Mouse (Mus musculus) erythroblast, embryonic 14.5 days (primary cell): ENCODE data around the gene Gapvd1. TPM values are rescaled to one million over a fixed set of nuclear protein-coding genes. Genes with fewer than 3 reads are reported as not detected.
"Not testable (repeated sequence)": the region's sequence is repeated elsewhere in the genome, so short reads cannot be mapped to it uniquely, and the experiment has no call there.

ENCODE experiments used
- H3K27me3 ChIP-seq: 2 replicates; pipeline ENCODE4 v1.6.1; 2012; ENCODE audit warnings: inconsistent platforms; ENCODE audit not compliant: control insufficient read depth
- H3K36me3 ChIP-seq: 2 replicates; pipeline ENCODE4 v1.6.1; 2012; ENCODE audit warnings: mild to moderate bottlenecking, inconsistent platforms; ENCODE audit not compliant: control insufficient read depth
- H3K4me1 ChIP-seq: 2 replicates; pipeline ENCODE4 v1.6.1; 2012; ENCODE audit warnings: inconsistent platforms; ENCODE audit not compliant: control insufficient read depth
- H3K4me3 ChIP-seq: replicated peaks from 2 replicates; pipeline ENCODE3; 2012; ENCODE audit warnings: moderate library complexity, mild to moderate bottlenecking, inconsistent platforms
- H3K9me3 ChIP-seq: 2 replicates; pipeline ENCODE4 v1.6.1; 2012; ENCODE audit warnings: low read length, inconsistent platforms, mixed read lengths; ENCODE audit not compliant: control insufficient read depth
- GATA1 ChIP-seq: IDR thresholded peaks from 2 replicates; pipeline ENCODE4 v1.6.1; 2012; ENCODE audit warnings: low read length, inconsistent platforms, mixed read lengths
- TAL1 ChIP-seq: IDR thresholded peaks from 3 replicates; pipeline ENCODE4 v1.6.1; 2012; ENCODE audit warnings: low read length, inconsistent platforms, mixed read lengths
- polyA plus RNA-seq: library from polyadenylated mRNA; stranded (reverse); fragments of >175 nt; gene quantifications from 2 replicates; pipeline ENCODE4 v1.2.3, GENCODE M21; 2012

Gene Gapvd1
- polyA plus RNA-seq = 3.0 and 5.0 TPM in 2 replicates

DNA sequence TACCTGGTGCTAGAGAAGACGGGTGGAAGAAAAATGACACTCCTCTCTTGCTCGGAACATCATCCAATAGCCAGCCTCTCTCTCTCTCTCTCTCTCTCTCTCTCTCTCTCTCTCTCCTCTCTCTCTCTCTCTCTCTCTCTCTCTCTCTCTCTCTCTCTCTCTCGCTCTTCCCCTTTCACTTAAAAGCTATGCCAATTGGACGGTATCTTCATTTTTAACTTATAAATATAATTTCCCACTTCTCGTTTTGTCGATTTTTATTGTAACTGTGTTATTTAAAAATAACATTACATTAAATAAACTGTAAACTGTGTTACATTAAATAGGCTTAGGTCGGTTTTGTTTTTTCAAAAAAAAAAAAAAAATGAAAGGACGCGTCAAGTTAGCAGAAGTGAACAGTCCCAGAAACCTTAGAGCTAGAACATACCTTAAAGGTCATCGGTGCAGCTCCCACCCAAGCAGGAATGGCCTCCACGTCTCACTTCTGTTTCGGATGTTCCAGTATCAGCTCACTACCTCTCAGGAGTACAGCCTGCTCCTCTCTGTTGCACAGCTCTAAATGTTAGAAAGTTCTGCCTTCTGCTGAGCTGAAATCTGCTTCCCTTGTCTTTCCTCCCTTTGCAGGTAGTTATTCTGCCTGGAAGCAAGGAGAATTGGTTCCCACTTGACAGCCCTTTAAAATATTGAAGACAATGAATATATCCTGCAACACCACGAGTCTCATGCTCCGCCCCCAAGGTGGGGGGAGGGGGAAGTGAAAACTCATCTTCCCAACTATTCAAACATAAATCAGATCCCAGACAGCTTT lies at the start of gene Gapvd1:
TSS of gene Gapvd1 (minus strand) at position 682 of the 808 bp plus-strand sequence.
- Histone ChIP-seq H3K36me3 (peaks cover 24% of the 10 kb centered on the region), H3K4me3 (peak within 1 kb of the TSS; percentile 93), H3K4me1 (peaks cover 46% of the 10 kb centered on the region), H3K9me3 (no peaks in the 10 kb centered on the region), H3K27me3 (no peaks in the 10 kb centered on the region; the same call in 1 of the 2 replicates)
- no peak for TF ChIP-seq TAL1
- no peak for TF ChIP-seq GATA1

DNA sequence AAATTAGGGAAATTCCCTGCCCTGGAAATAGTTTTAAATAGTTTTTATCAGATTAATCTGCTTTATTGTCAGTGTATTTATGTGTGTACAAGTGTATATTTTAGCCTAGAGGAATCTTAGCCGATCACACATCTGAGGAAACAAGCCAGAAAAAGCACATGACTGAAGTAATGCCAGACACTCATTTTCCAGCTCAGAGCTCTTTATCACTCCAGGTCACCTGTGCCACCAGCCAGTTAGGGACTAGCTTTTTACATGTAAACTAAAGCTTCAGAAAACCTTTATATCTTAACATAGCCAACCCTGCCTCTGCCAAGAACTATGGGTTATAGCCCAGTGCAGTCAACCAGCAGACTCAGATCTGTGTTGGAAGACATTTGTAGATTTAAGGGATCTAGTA lies 49.8 kb upstream of the Gapvd1 start:
- no peaks in the 10 kb centered on the region for H3K27me3 ChIP-seq
- H3K9me3 ChIP-seq = no peaks in the 10 kb centered on the region
- H3K4me3 ChIP-seq = peak overlapping the region; percentile 79
- peaks cover 66% of the 10 kb centered on the region for H3K36me3 ChIP-seq
- H3K4me1 ChIP-seq = peaks cover 86% of the 10 kb centered on the region
- TF ChIP-seq GATA1 = peak; percentile 62
- peak; percentile 69 for TF ChIP-seq TAL1

DNA sequence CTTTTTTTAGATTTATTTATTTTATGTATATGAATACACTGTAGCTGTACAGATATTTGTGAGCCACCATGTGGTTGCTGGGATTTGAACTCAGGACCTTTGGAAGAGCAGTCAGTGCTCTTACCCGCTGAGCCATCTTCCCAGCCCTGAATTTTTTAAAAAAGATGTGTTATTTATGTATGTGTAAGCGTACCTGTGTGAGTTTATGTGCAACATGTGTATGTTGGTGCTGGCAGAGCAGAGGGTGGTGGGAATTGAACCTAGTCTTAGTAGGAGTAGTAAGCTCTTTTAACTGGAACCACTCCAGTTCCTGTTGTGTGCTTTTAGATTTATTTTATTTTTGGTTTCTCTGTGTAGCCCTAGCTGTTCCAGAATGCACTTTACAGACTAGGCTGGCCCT lies 49.1 kb upstream of the Gapvd1 start:
- H3K36me3 ChIP-seq = peaks cover 60% of the 10 kb centered on the region
- no peaks in the 10 kb centered on the region for H3K9me3 ChIP-seq
- TF ChIP-seq TAL1 (no peak), GATA1 (no peak)
- H3K4me3 ChIP-seq = peak overlapping the region; percentile 79
- H3K27me3 ChIP-seq = no peaks in the 10 kb centered on the region
- peaks cover 83% of the 10 kb centered on the region for H3K4me1 ChIP-seq

DNA sequence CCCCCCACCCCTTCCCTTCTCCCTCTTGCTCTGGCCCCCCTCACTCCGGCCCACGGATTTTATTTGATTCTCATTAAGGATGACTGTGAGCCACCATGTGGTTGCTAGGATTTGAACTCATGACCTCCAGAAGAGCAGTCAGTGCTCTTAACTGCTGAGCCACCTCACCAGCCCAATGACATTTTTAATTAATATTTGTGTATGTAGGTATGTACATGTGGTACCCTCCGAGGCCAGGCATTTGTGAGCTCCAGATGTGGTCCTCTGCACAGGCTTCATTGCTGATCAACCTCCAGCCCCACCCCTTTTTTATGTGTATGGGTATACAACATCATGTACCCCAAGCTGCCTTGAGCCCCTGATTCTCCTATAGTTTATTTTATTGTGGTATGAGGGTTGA lies 48.7 kb upstream of the Gapvd1 start:
- no peaks in the 10 kb centered on the region for H3K27me3 ChIP-seq
- H3K4me1 ChIP-seq = peaks cover 83% of the 10 kb centered on the region
- no peaks in the 10 kb centered on the region for H3K9me3 ChIP-seq
- H3K36me3 ChIP-seq = peaks cover 55% of the 10 kb centered on the region
- H3K4me3 ChIP-seq = peak overlapping the region; percentile 79
- TF ChIP-seq GATA1 (no peak), TAL1 (no peak)

DNA sequence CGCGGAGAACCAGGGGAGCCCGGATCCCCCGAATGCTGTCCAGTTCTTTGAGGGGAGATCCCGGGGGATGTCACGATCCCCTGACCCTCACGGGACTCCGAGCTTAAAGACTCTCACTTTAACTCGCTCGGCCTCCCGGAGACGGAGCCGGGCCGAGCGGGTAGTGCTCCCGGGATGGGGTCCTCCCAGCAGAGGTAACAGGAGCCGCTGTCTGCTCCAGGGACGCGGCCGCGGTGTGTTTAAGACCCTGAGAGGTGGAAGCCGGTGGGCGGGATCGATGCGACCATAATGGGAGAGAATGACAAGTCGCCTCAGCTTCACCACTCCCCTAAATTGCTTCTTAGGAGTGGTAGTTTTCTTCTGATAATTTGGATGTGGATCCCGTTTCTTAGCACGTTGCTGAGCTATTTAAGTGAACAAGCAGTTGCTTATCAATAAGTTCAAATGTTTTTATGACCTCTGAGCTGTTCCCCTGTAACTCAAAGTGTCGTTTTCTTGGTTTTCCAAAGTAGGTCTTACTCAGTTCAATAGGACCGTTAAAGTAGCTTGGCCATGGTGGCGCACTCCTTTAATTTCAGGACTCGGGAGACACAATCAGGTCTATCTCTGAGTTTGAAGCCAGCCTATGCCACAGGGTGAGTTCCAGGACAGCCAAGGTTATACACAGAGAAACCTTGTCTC lies 47.7 kb upstream of the Gapvd1 start:
- Histone ChIP-seq H3K36me3 (peaks cover 45% of the 10 kb centered on the region), H3K4me1 (peaks cover 84% of the 10 kb centered on the region), H3K4me3 (peak overlapping the region; percentile 79)
- H3K9me3 ChIP-seq, H3K27me3 ChIP-seq: not testable (repeated sequence)

DNA sequence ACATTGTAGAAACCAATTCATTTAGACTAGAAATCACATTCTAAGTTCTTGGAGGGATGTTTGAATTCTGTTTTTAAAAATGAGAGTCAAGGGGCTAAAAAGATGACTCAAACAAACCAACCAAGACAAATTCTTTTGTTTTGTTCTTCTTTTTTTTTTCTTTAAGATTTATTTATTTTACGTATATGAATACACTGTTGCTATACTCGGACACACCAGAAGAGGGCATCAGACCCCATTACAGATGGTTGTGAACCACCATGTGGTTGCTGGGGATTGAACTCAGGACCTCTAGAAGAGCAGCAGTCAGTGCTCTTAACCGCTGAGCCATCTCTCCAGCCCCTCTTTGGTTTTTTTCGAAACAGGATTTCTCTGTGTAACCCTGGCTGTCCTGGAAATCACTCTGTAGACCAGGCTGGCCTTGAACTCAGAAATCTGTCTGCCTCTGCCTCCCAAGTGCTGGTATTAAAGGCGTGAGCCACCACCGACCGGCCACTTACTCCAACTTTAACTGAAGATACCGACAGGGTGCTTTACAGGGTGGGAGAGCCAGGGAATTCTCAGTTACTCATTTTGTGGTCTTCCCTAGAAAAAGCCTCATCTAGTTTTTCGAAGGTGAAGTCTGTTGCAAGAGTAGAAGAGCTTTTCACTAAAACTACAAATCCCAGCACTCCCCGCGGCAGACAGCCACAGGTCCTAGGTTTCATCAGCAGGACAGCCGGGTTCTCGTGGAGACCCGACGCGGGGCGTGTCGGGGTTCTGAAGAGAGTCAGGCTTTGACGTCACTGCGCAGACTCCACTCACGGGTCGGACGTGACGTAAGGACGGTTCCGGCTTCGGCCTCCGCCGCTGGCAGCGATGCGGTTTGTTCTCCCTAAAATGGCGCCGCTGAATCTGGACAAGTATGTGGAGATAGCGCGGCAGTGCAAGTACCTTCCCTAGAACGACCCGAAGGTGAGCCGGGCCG lies 46.8 kb upstream of the Gapvd1 start:
- H3K9me3 ChIP-seq = no peaks in the 10 kb centered on the region
- H3K36me3 ChIP-seq = peaks cover 38% of the 10 kb centered on the region
- H3K4me1 ChIP-seq = peaks cover 81% of the 10 kb centered on the region
- H3K4me3 ChIP-seq = peak overlapping the region; percentile 76
- H3K27me3 ChIP-seq = no peaks in the 10 kb centered on the region
- no peak for TF ChIP-seq GATA1
- no peak for TF ChIP-seq TAL1

DNA sequence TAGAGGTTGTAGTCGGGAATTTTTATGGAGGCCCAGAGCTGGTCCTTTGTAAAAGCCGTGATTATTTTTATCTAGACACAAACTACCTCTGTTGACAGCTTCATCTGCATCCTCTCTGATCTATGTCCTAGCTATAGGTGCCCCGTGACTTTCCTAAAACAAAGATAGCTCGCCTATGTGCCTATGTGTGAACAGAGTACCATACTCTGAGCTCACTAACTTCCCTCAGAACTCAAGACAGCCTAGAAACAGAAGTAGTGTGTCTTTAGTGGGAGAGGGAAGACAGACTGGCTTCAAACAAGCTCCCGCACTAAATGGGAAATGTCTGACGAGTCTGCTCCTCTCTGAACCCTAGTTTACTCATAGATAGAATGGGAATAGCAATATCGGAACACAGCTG lies 45.3 kb upstream of the Gapvd1 start:
- Histone ChIP-seq H3K9me3 (no peaks in the 10 kb centered on the region), H3K4me3 (peak overlapping the region; percentile 86), H3K4me1 (peaks cover 75% of the 10 kb centered on the region)

DNA sequence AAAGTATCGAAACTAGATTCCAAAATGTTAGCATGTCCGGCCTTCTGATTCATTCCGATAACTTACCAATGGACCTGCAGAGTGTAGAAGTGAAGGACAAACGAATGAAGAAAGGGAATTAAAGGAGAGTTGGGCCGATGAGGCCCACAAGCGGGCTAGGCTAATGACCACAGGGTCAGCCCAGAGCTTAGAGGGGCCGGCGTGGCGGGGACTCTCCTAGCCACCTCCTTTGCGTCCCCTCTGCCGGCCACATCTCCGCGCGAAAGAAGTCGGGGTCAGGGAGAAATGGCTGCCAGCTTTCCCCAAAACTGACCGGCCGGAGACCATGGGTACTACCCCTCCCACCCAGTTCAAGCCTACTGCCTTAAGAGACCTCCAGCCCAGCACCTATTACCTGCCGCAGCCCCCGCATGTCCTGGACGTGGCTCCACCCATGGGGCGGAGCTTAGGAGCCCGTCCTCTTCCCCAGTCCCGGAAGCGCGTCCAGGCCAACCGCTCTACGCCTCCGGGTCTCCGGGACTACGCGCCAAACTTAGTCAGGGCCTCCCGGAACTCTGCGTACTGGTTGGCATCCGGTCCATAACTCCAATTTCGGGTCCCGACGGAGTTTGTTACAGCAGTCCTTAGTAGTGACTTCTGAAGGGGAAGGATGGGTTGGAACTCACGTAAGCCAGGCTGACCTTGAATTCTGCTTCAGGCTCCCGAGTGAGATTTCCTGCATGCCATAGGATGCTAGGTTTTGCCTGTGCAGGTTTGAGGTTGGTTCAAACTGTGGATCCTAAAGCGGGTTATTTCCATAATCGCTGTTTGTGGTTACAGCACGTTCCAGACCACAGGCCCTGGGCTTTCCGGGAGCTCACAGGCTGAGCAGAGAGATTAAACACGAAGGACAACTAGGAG lies 44.6 kb upstream of the Gapvd1 start, which contains the start of gene Rabepk:
TSS of gene Rabepk (minus strand) at position 556 of the 900 bp plus-strand sequence.
- TF ChIP-seq TAL1 (no peak), GATA1 (no peak)
- H3K4me1 ChIP-seq = peaks cover 74% of the 10 kb centered on the region
- no peaks in the 10 kb centered on the region for H3K27me3 ChIP-seq
- peak within 1 kb of the TSS; percentile 86 for H3K4me3 ChIP-seq
- no peaks in the 10 kb centered on the region for H3K9me3 ChIP-seq
- H3K36me3 ChIP-seq = peaks cover 34% of the 10 kb centered on the region

More for the DNA sequence above, 45.3 kb upstream of the Gapvd1 start:
- Histone ChIP-seq H3K27me3 (no peaks in the 10 kb centered on the region), H3K36me3 (peaks cover 34% of the 10 kb centered on the region)
- TF ChIP-seq GATA1 (no peak), TAL1 (no peak)
